Mouse (Mus musculus): ENCODE results near the gene Nmnat2. TPM values are rescaled to one million over a fixed set of nuclear protein-coding genes. Genes with fewer than 3 reads are reported as not detected.

The Nmnat2 gene
- polyA plus RNA-seq, 1 experiment = 8.3 TPM

- no peak overlapping the region for H3K4me3 ChIP-seq (ENCODE audit: insufficient read depth, poor library complexity, severe bottlenecking)
- H3K36me3 ChIP-seq (ENCODE audit: control insufficient read depth, insufficient read depth) = no peaks in the 10 kb centered on the region
- TF ChIP-seq MAX (IDR thresholded peaks at IDR 0.05) (peak; percentile 30), CEBPB (IDR thresholded peaks at IDR 0.05; ENCODE audit: low read depth) (peak; percentile 94), CTCF (IDR thresholded peaks at IDR 0.05; ENCODE audit: control insufficient read depth, insufficient read depth, insufficient read length) (no peak), FOSL1 (IDR thresholded peaks at IDR 0.05; ENCODE audit: insufficient read depth, low read length, poor library complexity, severe bottlenecking) (peak; percentile 80), MYOG (IDR thresholded peaks at IDR 0.05; ENCODE audit: control insufficient read depth, extremely low read depth, insufficient read length) (no peak), USF1 (IDR thresholded peaks at IDR 0.05; ENCODE audit: low read depth) (no peak), MYOD1 (IDR thresholded peaks at IDR 0.05; ENCODE audit: control insufficient read depth, insufficient read length, low read depth) (peak; percentile 35)
- no peaks in the 10 kb centered on the region for H3K27me3 ChIP-seq (ENCODE audit: control insufficient read depth, insufficient read depth, insufficient read length)
- H3K79me2 ChIP-seq (ENCODE audit: control insufficient read depth, insufficient read depth) = no peaks in the 10 kb centered on the region
- H3K79me3 ChIP-seq (ENCODE audit: low read depth) = no peaks in the 10 kb centered on the region
- H3ac ChIP-seq (ENCODE audit: control insufficient read depth, insufficient read length, low read depth) = no peak overlapping the region
Observed at GRCm38 (mm10) chr1:153102296-153103185, 147.7 kb downstream of the Nmnat2 start.

- Histone ChIP-seq H3K79me3 (ENCODE audit: low read depth) (no peaks in the 10 kb centered on the region), H3K36me3 (ENCODE audit: control insufficient read depth, insufficient read depth) (no peaks in the 10 kb centered on the region), H3K79me2 (ENCODE audit: control insufficient read depth, insufficient read depth) (no peaks in the 10 kb centered on the region), H3ac (ENCODE audit: control insufficient read depth, insufficient read length, low read depth) (no peak overlapping the region), H3K4me3 (ENCODE audit: insufficient read depth, poor library complexity, severe bottlenecking) (no peak overlapping the region), H3K27me3 (ENCODE audit: control insufficient read depth, insufficient read depth, insufficient read length) (no peaks in the 10 kb centered on the region)
- TF ChIP-seq CTCF (IDR thresholded peaks at IDR 0.05; ENCODE audit: control insufficient read depth, insufficient read depth, insufficient read length) (no peak), CEBPB (IDR thresholded peaks at IDR 0.05; ENCODE audit: low read depth) (no peak), MYOD1 (IDR thresholded peaks at IDR 0.05; ENCODE audit: control insufficient read depth, insufficient read length, low read depth) (no peak), MYOG (IDR thresholded peaks at IDR 0.05; ENCODE audit: control insufficient read depth, extremely low read depth, insufficient read length) (no peak), FOSL1 (IDR thresholded peaks at IDR 0.05; ENCODE audit: insufficient read depth, low read length, poor library complexity, severe bottlenecking) (no peak), USF1 (IDR thresholded peaks at IDR 0.05; ENCODE audit: low read depth) (no peak), MAX (IDR thresholded peaks at IDR 0.05) (no peak)
Observed at GRCm38 (mm10) chr1:153103186-153103554, 148.4 kb downstream of the Nmnat2 start.

GRCm38 (mm10) chr1:153104804-153105203 is 150.0 kb downstream of the Nmnat2 start:
- Histone ChIP-seq H3ac (ENCODE audit: control insufficient read depth, insufficient read length, low read depth) (no peak overlapping the region), H3K79me3 (ENCODE audit: low read depth) (no peaks in the 10 kb centered on the region), H3K4me3 (ENCODE audit: insufficient read depth, poor library complexity, severe bottlenecking) (no peak overlapping the region), H3K79me2 (ENCODE audit: control insufficient read depth, insufficient read depth) (no peaks in the 10 kb centered on the region), H3K27me3 (ENCODE audit: control insufficient read depth, insufficient read depth, insufficient read length) (no peaks in the 10 kb centered on the region), H3K36me3 (ENCODE audit: control insufficient read depth, insufficient read depth) (no peaks in the 10 kb centered on the region)
- TF ChIP-seq CEBPB (IDR thresholded peaks at IDR 0.05; ENCODE audit: low read depth) = no peak
- TF ChIP-seq FOSL1 (IDR thresholded peaks at IDR 0.05; ENCODE audit: insufficient read depth, low read length, poor library complexity, severe bottlenecking) = no peak
- no peak for TF ChIP-seq MYOD1 (IDR thresholded peaks at IDR 0.05; ENCODE audit: control insufficient read depth, insufficient read length, low read depth)
- no peak for TF ChIP-seq MYOG (IDR thresholded peaks at IDR 0.05; ENCODE audit: control insufficient read depth, extremely low read depth, insufficient read length)
- TF ChIP-seq MAX (IDR thresholded peaks at IDR 0.05) = no peak
- no peak for TF ChIP-seq CTCF (IDR thresholded peaks at IDR 0.05; ENCODE audit: control insufficient read depth, insufficient read depth, insufficient read length)
- no peak for TF ChIP-seq USF1 (IDR thresholded peaks at IDR 0.05; ENCODE audit: low read depth)

DNA sequence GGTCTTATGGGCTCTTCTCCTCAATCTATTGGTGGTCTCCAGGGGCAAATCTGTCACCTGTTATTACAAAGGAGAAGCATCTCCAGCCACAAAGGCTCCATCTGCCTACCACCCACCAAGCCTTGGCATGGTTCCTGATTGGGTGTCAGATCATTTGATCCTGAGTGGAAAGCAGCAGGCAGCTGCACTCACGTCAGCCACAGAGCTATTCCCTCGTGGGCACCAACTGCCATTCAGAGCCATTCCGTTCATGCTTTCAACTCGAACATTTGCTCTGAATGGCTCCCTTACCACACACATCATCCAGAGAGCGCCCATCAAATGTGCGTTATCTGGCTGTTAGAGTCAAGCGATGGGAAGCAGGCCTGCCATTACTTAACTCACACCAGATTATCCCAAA is 153.1 kb downstream of the Nmnat2 start:
- Histone ChIP-seq H3K79me2 (ENCODE audit: control insufficient read depth, insufficient read depth) (no peaks in the 10 kb centered on the region), H3K4me3 (ENCODE audit: insufficient read depth, poor library complexity, severe bottlenecking) (no peak overlapping the region), H3ac (ENCODE audit: control insufficient read depth, insufficient read length, low read depth) (no peak overlapping the region), H3K36me3 (ENCODE audit: control insufficient read depth, insufficient read depth) (no peaks in the 10 kb centered on the region), H3K79me3 (ENCODE audit: low read depth) (no peaks in the 10 kb centered on the region), H3K27me3 (ENCODE audit: control insufficient read depth, insufficient read depth, insufficient read length) (no peaks in the 10 kb centered on the region)
- TF ChIP-seq CEBPB (IDR thresholded peaks at IDR 0.05; ENCODE audit: low read depth) (no peak), MYOD1 (IDR thresholded peaks at IDR 0.05; ENCODE audit: control insufficient read depth, insufficient read length, low read depth) (peak; percentile 57)

DNA sequence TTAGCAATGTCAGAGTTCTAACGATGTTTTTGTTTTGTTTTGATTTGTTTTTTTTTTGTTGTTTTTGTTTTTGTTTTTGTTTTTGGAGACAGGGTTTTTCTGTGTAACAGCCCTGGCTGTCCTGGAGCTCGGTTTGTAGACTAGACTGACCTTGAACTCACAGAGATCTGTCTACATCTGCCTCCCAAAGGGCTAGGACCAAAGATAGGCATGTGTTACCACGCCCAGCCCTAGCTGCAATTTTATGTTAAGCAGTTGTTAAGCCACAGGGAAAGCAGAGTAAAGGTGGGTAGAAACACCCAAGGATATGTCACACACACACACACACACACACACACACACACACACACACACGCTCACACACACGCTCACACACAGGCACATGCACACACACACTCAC is 154.6 kb downstream of the Nmnat2 start:
- Histone ChIP-seq H3ac (ENCODE audit: control insufficient read depth, insufficient read length, low read depth) (no peak overlapping the region), H3K79me2 (ENCODE audit: control insufficient read depth, insufficient read depth) (no peaks in the 10 kb centered on the region), H3K79me3 (ENCODE audit: low read depth) (no peaks in the 10 kb centered on the region), H3K36me3 (ENCODE audit: control insufficient read depth, insufficient read depth) (no peaks in the 10 kb centered on the region), H3K27me3 (ENCODE audit: control insufficient read depth, insufficient read depth, insufficient read length) (no peaks in the 10 kb centered on the region), H3K4me3 (ENCODE audit: insufficient read depth, poor library complexity, severe bottlenecking) (no peak overlapping the region)
- TF ChIP-seq MYOD1 (IDR thresholded peaks at IDR 0.05; ENCODE audit: control insufficient read depth, insufficient read length, low read depth) (no peak), CEBPB (IDR thresholded peaks at IDR 0.05; ENCODE audit: low read depth) (no peak), USF1 (IDR thresholded peaks at IDR 0.05; ENCODE audit: low read depth) (no peak), CTCF (IDR thresholded peaks at IDR 0.05; ENCODE audit: control insufficient read depth, insufficient read depth, insufficient read length) (no peak), MYOG (IDR thresholded peaks at IDR 0.05; ENCODE audit: control insufficient read depth, extremely low read depth, insufficient read length) (no peak)

DNA sequence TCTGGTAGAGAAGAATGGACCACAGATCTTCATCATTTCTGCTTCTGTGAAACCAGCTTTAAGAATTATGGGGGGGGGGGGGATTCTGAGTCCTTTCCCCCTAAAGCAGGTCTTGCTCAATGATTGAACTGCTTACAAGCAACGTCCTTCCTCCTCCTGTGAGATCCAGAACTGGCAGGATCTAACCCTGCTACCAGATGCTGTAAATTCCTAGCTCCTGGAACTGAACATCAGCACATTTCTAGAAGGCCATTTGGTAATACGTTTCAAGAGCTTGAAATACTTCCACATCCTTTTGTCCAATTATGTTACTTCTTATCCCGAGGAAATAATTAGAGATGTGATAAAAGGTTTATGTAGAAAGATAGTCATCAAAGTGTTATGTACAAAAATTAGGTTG is 155.0 kb downstream of the Nmnat2 start:
- no peak for TF ChIP-seq MYOD1 (IDR thresholded peaks at IDR 0.05; ENCODE audit: control insufficient read depth, insufficient read length, low read depth)
- TF ChIP-seq USF1 (IDR thresholded peaks at IDR 0.05; ENCODE audit: low read depth) = no peak
- no peak for TF ChIP-seq CEBPB (IDR thresholded peaks at IDR 0.05; ENCODE audit: low read depth)
- no peak for TF ChIP-seq FOSL1 (IDR thresholded peaks at IDR 0.05; ENCODE audit: insufficient read depth, low read length, poor library complexity, severe bottlenecking)
- no peak for TF ChIP-seq CTCF (IDR thresholded peaks at IDR 0.05; ENCODE audit: control insufficient read depth, insufficient read depth, insufficient read length)
- no peak for TF ChIP-seq MAX (IDR thresholded peaks at IDR 0.05)
- H3K27me3 ChIP-seq (ENCODE audit: control insufficient read depth, insufficient read depth, insufficient read length) = no peaks in the 10 kb centered on the region
- no peak overlapping the region for H3ac ChIP-seq (ENCODE audit: control insufficient read depth, insufficient read length, low read depth)
- H3K36me3 ChIP-seq (ENCODE audit: control insufficient read depth, insufficient read depth) = no peaks in the 10 kb centered on the region
- H3K79me3 ChIP-seq (ENCODE audit: low read depth) = no peaks in the 10 kb centered on the region
- H3K4me3 ChIP-seq (ENCODE audit: insufficient read depth, poor library complexity, severe bottlenecking) = no peak overlapping the region
- H3K79me2 ChIP-seq (ENCODE audit: control insufficient read depth, insufficient read depth) = no peaks in the 10 kb centered on the region
